Mouse (Mus musculus) spleen, postnatal 14 days (tissue): ENCODE measurements around the gene Theg.

Experiments
- DNase-seq, 2 experiments: peaks; one replicate each; pipeline ENCODE4 v3.0.0; 2021 to 2022; ENCODE audit warnings: low spot score in 2 of 2

Theg gene

DNA sequence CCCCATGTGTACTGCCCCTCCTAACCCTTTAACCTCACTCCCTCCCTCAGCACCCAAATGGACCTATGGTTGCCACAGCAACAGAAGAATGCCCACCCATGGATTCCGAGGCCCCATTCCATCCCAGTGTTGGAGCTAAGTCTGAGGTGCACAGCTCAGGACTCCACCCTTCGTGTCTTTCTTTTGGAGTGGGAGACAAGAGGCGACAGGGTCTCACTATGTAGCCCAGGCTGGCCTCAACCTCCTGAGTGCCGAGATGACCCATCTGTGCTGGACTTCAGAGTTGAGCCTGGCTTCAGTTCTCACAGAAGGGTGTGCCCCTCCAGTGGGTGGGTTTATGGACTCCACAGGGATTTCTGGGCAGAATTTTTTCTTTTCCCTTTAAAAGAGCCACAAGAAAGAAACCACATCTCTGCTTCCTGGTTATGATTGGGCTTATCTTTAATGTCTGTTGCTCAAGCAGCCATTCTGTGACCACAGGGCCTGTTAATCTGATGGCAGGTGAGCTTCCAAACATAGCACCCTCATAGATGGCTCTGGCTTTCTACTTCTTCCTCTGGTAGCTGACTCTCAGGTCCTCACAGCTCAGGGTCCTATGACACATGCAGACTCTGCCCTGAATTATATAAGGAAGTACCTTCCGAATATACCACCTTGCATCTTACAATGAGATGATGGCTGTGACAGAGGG lies at the start of gene Theg:
TSS of gene Theg (minus strand) at position 271 of the 691 bp plus-strand sequence.
- no peak for DNase-seq

DNA sequence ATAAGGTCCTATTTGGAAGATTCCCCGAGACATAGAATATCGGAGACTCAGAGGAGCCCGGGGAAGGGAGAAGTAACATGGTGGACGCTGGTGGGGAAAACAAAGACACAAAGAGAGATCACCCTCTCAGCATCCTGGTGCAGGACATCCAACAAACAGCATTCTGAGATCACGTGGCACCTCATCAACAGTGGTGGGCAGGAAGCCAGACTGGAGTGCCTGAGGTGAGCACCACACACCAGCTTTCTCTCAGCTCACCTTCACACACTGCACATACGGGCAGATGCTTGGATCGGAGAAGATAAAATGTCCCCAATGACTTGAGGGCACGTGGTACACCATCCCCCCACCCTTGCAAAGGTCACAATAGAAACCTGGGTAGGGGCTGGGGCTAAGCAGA lies 49.2 kb upstream of the Theg start:
- DNase-seq = no peak

DNA sequence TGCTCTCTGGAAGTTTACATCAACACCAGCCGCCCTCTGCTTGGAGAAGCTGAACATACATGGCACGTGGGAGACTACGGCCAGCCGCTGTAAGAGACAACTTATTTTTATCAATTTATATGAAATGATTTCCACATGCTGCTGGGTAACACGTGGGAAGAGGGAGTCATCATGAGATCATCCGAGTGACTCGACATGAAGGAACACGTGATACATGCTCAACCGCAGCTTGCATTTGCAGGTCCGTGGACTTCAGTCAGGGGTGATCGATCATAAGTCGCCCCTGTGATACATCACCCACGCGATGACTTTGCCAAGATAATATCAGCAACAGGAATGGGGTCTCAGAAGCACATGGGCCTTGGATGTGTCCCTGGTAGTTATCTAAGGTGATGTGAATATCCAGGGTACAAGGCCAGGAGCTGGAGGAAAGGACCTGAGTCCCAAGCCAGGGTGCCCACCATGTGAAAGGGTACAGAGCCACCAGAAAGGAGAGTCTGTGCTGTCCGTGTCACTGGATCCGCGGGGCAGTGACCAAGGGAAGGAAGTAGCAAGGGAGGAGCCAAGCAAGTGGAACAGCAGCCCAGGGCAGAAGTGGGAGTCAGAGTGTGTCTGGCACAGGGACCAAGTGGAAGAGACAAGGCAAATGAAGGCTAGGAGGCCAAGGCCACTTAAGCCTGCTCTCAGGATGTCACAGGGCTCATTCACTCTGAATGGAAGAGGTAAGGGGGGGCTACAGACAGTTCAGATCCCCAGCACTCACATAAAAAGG lies 46.1 kb upstream of the Theg start:
- DNase-seq = no peak

DNA sequence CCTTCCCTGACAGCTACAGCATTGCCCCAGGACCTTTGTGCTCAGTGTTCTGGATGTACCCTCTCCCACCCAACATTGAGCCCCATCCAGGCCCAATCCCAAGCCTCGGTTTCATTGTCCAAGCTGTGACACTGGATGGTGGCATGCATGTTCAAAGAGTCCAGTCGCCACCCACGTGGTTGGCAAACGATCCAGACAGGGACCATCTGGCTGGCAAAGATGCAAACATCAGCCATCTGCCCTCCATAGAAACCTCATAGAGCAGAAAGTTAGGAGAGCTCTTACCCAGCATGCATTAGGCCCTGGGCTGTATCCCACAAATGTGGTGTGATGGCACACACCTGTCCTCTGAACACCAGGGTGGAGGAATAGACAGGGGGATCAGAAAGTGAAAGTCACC lies 44.3 kb upstream of the Theg start:
- DNase-seq = no peak

DNA sequence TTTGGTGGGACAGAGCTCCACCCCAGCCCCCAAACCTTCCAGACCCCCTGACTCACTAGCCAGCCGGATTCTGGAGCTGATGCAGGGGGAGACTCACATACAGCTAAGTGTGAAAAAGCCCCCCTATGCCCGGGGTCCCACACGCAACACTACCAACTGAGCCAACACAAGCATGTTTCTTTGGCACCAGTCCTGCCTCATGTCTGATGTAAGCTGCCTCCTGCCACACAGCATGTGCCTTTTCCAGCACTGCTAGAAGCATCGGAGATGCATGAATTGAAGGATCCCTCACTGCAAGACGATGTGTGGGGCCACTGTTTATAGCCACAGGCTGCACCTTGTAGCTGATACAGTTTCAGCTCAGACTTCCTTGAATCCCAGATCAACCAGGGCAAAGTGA lies 41.2 kb upstream of the Theg start:
- DNase-seq = no peak

DNA sequence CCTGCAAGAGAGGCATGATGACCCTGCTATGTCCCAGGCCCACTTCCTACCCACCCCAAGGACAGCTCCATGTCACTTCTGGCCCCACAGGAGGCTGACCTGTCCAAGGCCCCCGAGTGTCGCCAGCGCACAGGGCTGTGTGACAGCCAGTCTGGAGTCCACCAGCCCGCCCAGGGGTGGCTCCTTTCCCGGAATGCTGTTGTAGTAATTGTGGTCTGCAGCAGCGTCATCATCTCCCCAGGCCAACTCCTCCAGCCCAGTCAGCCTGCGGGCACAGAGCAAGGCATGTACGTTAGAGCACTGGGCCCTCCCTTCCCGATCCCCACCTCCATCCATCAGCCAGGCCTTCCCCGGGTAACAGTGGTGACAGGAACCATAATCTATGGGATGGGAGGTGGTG lies 39.0 kb upstream of the Theg start:
- no peak for DNase-seq

DNA sequence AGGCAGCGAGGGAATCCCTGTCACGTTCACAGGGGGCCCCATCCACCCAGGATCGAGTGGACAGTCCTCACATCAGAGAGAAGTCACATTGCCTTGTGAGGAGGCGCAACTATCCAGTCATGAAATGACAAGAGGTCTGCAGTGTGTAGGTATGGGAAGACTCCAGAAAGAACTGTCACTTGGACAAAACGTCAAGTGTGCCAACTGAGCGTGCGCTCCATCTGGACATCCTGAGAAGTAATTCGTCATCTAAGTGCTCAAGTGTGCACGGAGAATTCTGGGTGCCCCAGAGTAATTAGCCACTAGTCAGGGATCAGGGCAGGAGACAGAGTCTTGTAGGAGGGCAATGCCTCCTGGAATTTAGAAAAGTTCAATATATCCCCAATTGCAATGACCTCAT lies 38.3 kb upstream of the Theg start:
- DNase-seq = no peak

DNA sequence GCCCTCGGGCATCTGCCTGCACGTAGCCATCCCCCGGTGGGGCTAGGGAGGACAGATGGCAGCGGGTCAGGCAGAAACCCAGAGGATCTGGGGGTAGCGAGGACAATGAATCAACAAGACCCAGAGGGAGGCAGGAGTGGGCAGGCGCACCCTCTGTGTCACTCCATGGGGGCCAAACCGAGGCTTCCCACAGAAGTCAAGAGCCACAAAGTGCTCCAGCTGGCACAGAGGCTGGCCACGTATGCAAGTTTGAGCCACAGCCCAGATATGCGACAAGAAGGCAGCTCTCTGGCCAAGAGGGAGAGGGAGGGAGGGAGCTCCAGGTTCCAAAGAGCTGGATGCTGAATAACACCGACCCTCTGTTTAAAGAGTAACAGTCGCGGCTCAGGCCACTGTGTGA lies 36.8 kb upstream of the Theg start:
- no peak for DNase-seq

DNA sequence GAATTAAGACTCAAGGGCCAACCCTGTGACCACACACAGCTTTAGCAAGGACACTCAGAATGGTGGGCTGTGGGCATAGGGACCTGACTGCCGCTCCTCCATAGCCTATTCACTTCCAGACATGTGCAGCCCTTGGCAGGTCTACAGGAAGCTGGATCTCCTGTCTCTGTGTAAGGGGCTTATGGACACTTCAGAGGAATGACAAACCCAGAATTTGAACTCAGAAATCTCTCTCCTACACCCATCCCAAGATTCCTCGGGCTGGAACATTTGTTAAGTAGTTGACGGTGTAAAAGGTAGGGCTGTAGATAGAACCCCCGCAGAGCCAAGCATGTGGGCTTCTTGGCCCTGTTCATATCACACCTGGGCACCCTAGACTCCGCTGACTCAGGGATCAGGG lies 29.2 kb upstream of the Theg start:
- no peak for DNase-seq

DNA sequence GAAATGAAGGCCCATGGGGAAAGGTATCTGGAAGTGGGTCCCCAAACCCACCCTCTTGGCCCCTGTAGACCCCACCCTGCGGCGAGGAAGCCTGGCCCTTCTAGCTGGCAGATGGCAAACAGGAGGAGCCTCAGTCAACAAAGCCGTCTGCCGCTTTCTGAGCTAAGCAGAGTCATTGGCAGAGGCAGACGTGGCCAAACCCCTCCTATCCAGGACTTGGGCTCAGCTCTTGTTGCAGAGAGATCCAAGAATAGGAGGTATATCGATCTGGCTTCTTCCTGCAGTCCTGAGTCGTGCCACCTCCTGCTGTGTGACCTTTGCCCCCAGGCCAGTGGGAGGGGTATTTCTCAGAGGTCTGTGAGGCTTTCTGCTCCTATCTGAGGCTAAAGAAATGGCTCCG lies 28.7 kb upstream of the Theg start:
- DNase-seq = no peak

DNA sequence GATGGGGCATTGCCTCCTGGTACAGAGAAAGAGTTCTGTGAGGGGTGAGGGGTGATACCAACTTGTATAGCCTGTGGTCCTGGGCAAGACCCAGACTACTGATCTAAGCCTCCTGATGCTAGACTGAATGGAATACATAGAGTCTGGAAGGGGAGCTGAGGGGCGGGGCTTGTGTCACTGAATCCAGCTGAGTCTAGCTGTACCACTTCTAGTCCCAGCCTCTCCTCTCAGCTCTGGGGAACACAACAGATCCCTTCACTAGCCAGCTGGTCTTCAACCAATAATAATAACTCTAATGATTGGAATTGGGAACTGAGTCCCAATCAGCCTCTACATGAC lies 27.1 kb upstream of the Theg start:
- DNase-seq = no peak

DNA sequence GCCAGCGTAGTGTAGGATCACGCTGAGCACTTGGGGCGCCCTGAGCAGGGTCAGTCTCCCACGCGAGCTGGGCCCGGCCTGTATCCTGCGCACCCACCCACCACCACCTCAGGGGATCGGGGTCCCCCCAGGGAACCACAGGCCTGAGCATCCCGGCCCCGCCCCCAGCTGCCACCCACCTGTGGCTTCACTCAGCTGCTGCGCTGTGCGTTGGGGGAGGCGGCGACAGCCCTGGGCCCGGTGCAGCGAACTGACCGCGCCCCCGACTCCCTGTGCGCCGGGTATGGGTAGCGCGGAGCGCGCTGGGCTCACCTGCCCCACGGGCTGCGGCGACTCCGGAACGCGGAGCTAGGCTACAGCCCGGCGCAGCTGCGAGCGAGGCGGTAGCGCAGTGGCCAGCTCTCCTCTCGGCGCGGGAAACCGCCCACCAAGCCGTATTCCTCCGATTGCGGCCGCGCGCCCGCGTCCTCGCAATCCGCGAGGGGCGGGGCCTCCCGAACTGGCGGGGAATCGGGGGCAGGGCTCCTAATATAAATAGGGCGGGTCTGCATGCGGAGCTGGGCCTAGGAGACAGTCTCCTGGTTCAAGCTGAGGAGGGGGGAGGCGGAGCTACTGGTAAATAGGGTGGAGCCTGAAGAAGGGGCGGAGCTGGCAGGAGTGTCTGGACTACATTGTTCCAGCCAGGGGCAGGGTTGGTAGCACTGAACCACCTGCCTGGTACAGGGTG lies 26.6 kb upstream of the Theg start, which contains the start of gene C2cd4c:
TSS of gene C2cd4c (minus strand) at position 448 of the 727 bp plus-strand sequence.
- DNase-seq = no peak

DNA sequence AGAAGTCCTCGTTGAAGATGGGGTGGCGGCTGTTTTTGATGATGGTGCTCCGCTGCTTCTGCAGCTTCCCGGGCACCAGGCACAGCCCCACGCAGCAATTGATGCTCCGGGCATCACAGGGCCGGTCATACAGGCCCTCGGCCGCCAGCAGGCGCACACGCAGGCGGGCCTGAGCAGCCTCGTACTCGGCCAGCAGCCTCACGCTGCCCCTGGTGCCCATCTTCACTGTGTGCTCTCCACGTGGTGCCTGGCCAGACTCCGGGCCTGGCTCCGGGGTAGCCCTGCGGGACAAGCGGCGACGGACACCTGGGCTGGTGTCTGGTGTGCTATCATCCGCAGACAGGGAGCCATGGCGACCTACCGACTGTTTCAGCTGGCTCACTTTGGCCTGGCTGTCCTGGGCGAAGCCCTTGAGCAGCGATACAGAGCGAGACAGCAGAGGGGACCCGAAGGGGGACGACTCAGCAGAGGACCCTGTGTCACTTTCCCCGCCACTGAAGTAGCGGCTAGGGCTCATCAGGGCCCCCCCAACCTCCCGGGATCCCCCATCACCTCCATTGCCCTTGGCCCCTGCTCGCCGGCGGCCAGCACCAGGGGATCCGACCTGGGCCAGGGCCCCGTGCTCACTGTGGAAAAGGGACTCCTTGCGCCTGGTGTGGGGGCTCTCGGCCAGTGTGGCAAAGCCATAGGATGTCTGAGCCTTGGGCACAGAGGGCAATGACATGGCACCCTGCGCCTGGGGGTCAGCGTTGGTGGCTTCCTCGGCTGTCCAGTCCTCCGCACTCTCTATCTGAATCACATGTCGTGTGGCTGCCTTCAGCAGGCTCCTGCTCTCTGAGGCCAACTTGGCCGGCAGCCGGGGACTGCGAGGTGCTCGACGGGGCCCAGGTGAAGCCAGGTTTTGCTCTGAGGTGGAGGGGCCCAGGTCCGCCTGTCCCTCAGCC lies 25.3 kb upstream of the Theg start:
- DNase-seq = no peak

DNA sequence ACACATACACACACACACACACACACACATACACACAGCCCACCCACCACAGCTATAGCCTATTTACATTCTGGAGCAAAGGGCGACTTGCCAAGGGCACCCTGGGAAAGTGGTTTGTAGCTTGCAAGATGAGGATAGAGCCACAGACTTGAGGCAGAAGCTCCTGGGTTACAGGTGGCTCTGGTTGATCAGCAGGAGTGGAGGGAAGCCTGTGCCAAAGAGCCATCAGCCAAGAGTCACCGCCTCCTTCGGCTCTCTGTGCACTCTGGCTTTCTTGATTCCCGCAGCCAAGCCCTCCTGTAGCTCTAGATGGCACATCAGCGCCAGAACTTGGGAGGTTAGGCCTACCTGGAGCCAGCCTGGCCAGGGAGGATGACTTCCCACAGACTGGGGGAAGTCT lies 24.2 kb upstream of the Theg start:
- no peak for DNase-seq

DNA sequence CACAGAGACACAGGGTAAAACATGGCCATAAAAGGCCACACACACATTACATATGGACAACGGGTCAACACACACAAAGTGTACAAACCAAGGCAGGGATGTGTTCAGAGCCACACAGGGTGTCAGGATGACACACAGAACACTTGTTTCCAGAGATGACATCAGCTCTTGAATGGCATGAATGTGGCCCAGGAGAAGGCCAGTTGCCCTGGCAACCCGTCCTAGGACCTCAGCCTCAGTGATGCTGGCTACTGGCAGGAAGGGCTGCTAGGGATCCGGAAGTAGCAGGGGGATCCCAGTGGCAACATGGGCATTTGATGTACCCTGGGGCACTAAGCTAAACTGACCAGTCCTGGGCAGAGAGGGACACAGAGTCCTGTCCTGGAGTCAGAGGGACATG lies 22.1 kb upstream of the Theg start:
- DNase-seq = no peak

DNA sequence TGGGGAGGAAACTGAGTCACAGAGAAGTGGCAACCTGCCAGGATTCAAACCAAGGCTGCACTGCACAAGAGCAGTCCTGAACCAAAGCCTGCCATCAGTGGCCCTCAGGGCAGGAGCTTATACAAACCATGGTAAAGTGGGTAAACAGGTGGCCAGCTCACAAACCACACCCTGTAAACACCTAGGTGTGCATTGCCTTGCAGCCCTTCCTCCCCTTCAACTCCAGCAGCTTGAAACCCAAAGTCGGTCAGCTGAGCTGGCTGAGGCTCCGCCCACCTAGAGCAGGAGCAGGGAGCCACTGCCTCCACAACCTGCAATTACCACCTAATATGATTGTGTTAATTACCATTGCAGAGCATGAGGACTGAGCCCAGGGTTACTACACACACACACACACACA lies 20.8 kb upstream of the Theg start:
- DNase-seq = no peak

DNA sequence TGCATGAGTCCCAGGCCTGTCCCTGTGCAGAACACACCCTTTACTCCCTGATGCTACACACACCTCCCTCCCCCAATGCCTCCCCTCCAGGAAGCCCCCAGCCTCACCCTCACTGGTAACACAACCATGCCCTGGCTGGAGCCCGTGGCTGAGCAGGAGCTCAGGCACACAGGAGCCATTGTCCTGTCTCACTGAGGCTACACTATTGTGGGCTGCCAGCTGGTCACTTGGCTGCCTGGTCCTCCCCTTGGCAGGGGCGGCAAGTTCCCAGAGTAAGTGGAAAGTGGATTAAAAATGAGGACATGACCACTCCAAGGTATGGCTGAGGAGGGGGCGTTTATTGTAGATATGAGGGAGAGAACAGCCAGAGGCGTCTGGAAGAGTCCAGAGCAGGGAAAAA lies 19.4 kb upstream of the Theg start:
- DNase-seq = no peak

DNA sequence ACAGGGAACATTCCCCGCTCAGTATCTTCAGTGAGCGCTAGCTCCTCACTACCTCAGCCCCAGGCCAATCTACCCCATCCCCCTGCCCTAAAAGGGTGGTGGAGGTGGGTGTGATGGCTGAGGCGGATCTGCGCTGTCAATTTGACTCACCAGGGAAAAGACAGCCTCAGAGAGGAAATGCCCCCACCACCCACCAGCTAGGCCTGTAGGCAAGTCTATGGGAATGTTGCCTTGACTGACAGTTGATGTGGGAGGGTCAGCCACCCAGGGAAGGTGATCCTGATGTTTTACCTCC lies 10.8 kb upstream of the Theg start:
- DNase-seq = no peak

DNA sequence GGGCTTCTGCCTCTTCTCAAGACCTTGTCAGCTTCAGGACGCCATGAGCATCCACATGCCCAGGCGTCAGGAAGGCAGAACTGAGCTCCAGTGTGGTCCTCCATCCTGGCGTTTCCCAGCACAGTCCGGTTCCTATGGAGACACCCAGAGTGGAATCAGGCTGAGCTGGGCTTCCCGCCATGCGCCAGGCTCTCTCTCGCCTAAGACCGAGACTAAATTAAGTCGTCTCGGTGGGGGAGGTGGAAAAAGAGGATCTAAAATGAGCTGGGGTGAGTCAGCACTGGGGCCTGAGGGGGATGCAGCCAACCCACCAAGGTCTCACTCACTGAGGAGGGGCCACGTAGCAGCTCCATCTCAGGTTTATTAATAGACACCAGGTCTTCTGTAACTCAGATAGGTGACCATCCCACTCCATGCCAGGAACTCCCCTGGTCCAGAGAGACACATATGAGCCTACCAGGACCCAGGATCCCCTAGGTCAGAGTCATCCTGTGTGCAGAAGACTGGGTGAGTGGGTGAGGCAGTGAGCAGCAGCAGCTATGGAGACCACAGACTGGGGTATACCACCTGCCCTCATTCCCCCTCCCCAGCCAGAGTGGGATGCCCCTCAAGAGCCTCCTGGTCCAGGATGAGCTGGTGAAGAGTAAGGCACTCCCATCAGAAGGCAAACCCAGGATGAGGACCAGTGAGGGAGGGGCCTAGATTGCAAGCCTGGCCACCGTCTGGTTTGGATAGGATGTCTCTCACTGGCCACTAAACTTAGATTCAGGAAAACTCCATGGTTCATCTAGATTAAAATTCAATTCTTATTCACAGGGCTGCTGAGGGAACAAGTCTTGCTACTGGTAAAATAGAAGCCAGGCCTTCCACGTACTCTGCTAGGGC lies 10.2 kb upstream of the Theg start:
- no peak for DNase-seq

DNA sequence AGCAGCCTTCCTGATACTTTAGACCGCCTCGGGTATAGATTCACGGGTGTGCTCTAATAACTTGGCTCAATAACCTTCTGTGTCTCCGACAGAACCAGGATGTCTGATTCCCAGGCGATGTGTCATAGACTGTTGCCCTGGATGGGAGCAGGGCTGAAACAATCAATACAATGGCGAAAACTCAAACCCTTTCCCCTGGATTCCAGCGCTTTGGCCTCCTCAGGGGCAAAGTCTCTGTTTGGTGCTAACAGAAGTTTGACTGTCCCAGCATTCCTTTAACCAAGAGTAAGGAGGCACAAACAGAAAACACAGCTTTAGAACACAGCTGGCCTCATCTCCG lies 8.4 kb upstream of the Theg start:
- DNase-seq = no peak
